Mouse (Mus musculus): ENCODE results near the gene Mybpc1. TPM values are rescaled to one million over a fixed set of nuclear protein-coding genes. Genes with fewer than 3 reads are reported as not detected.
A peak's percentile ranks its signal among the peaks of the same experiment; 100 is the strongest.

Mybpc1 gene
- 3.3 and 4.5 TPM in 2 replicates for polyA plus RNA-seq (2015; fragmentation: Nextera tagmentation; extraction: Ambion mirVana)

- 0 out of 2 replicates have a peak within 1 kb of the TSS, but pooled peaks have one; percentile 9 for H3K4me3 ChIP-seq
- H3K27ac ChIP-seq, result no peak within 1 kb of the TSS
- H3K27me3 ChIP-seq, result 0 out of 2 replicates have a peak, but pooled peaks cover 3% of the 10 kb centered on the region
- H3K9me3 ChIP-seq (replicated peaks), result no peaks in the 10 kb centered on the region
- no peak for ATAC-seq (replicated peaks; ENCODE audit: insufficient number of reproducible peaks, insufficient read depth, low FRiP score, low read depth)
- 0 out of 2 replicates have a peak, but pooled peaks cover 3% of the 10 kb centered on the region for H3K4me1 ChIP-seq (replicated peaks)
- peak within 1 kb of the TSS; percentile 33 for H3K4me2 ChIP-seq
- 29% methylated on average over 16 of the region's 16 CpGs for WGBS
- no peaks in the 10 kb centered on the region for H3K36me3 ChIP-seq
- no peak within 1 kb of the TSS for H3K9ac ChIP-seq
Observed at GRCm38 (mm10) chr10:88604943-88605342, at the start of gene Mybpc1. Gene Mybpc1, minus strand, starts transcription at chr10:88605152.

DNA sequence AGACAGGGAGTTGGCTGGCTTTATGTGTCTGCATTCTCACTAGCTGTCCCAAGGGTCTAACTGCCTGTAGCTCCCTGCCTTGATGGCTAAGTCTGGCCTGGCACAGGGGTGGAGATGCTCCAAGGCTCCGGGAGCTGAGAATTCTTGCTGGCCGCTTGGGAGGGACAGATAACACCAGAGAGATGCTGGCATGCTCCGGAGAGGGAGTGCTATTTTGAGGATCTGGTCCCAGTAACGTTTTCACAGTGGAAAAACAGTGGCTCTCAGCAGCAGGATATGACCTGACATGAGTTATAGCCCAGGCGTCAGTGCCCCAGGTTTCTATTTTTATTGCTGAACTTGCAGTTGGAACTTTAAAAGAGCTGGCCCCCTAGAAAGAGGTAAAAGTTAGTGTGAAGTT, 40.5 kb upstream of the Mybpc1 start:
- no peak overlapping the region for H3K4me2 ChIP-seq
- WGBS, result 10% methylated on average over 5 of the region's 5 CpGs
- no peak overlapping the region for H3K9ac ChIP-seq
- H3K27ac ChIP-seq, result peak overlapping the region; percentile 76
- peaks cover 6% of the 10 kb centered on the region for H3K4me1 ChIP-seq (replicated peaks)
- H3K36me3 ChIP-seq, result no peaks in the 10 kb centered on the region
- H3K4me3 ChIP-seq, result no peak overlapping the region
- ATAC-seq (replicated peaks; ENCODE audit: insufficient number of reproducible peaks, insufficient read depth, low FRiP score, low read depth), result peak; percentile 60
- no peaks in the 10 kb centered on the region for H3K27me3 ChIP-seq
- no peaks in the 10 kb centered on the region for H3K9me3 ChIP-seq (replicated peaks)

DNA sequence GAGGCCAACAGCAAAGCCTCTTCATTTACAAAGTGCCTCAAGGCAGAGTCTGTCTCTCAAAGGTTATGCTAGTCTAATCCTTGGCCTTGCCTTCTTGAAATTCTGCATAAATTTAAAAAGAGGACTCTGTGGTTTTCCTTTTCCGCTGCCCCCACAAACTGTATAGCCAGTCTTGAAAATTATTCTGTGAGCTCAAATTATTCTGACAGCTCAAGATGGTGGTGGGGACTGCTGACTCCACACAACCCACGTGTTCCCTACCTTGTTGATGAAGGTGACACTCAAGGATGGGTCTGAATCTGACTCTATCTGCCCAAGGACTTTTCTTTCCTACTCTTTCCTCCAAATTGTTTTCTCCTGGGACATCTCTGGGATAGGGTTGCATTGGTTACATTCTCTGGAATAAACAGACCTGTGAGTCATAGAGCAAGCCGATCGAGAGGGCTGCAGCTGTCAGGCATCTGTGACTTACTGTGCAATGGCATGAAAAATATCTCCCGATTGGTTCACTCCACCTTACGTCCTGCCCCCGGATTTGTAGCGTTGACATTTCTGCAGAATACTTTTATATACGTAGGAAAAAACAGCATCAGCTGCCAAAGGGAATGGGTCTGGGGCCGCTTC, 26.5 kb upstream of the Mybpc1 start:
- H3K4me3 ChIP-seq, result no peak overlapping the region
- H3K9me3 ChIP-seq (replicated peaks), result no peaks in the 10 kb centered on the region
- WGBS, result 66% methylated on average over 10 of the region's 10 CpGs

DNA sequence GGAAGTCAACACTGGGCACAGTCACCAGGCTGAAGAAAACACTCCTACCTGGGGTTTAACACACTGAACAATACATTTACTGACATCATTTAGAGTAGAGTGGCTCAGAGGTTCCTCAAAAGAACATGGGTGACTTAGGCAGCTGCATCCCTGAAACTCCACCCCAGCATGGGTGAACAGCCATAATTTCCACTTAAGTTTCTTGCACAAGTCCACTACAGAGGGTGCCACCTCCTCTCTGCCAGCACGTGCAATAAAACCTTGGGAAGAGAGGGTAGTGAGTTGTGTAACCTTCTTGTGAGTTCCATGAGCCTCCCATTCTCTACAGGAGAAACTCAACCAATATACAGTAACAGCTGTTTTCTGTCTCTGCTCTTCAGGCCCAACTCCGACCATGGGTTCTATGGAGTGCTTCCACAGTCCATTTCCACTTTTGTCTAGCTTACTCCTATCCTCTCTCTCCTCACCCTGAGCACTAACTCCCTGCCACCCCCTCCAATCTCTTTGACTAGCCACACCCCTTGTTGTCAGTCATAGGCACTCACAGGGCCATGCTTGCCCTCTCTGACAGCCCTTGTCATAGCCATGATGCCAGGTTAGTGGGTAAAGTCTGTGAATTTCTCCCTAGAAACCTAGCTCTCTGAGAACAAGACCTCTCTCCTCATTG, 25.8 kb upstream of the Mybpc1 start:
- Histone ChIP-seq H3K27ac (no peak overlapping the region), H3K27me3 (peaks cover 14% of the 10 kb centered on the region), H3K4me1 (replicated peaks) (no peaks in the 10 kb centered on the region), H3K9ac (no peak overlapping the region), H3K9me3 (replicated peaks) (no peaks in the 10 kb centered on the region), H3K4me2 (no peak overlapping the region), H3K4me3 (no peak overlapping the region), H3K36me3 (no peaks in the 10 kb centered on the region)
- WGBS, result 74% methylated on average over 2 of the region's 2 CpGs
- ATAC-seq (replicated peaks; ENCODE audit: insufficient number of reproducible peaks, insufficient read depth, low FRiP score, low read depth), result no peak

More for the DNA sequence above, 26.5 kb upstream of the Mybpc1 start:
- no peak overlapping the region for H3K4me2 ChIP-seq
- H3K36me3 ChIP-seq, result no peaks in the 10 kb centered on the region
- ATAC-seq (replicated peaks; ENCODE audit: insufficient number of reproducible peaks, insufficient read depth, low FRiP score, low read depth), result no peak
- H3K27ac ChIP-seq, result no peak overlapping the region
- H3K27me3 ChIP-seq, result peaks cover 11% of the 10 kb centered on the region
- H3K9ac ChIP-seq, result no peak overlapping the region
- H3K4me1 ChIP-seq (replicated peaks), result no peaks in the 10 kb centered on the region

DNA sequence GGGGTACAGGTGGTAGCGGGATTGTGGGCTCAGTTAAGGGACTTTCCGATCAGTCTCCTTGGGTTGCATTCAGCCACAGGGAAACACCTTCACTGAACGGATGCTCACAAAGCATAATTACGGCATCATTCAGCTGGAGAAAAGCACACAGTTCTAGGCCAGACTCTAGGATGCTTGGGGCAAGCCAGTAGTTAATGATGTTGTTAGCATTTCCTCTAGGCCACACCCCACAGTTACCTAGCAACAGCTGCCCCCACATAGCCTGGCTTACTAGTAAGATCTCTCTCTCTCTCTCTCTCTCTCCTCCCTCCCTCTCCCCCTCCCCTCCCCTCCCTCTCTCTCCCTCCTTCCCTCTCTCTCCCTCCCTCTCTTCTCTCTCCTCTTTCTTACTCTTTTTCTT, 22.1 kb upstream of the Mybpc1 start:
- Histone ChIP-seq H3K4me2 (no peak overlapping the region), H3K4me1 (replicated peaks) (peaks cover 13% of the 10 kb centered on the region), H3K4me3 (no peak overlapping the region), H3K9ac (no peak overlapping the region), H3K27ac (no peak overlapping the region), H3K36me3 (no peaks in the 10 kb centered on the region), H3K27me3 (peaks cover 14% of the 10 kb centered on the region), H3K9me3 (replicated peaks) (no peaks in the 10 kb centered on the region)
- no peak for ATAC-seq (replicated peaks; ENCODE audit: insufficient number of reproducible peaks, insufficient read depth, low FRiP score, low read depth)
- 77% methylated on average over 4 of the region's 4 CpGs for WGBS

DNA sequence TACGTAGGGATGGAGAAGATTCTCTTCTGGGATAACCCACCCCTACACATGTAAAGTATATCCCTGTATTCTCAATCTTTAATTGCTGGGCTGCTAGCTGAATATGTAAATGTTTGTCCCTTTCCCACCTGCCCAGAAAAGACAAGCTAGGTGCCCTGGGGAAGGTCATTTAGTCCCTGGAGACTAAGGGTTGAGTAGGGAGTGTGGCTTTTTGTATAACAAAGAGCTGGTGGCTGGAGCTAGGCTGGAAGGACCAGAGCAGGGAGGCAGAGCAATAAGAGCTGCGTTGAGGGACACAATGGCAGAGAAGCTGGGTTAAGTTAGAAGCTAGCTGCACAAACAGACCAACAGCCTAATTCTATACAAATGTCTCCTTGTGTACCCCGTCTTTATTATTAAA, 21.2 kb upstream of the Mybpc1 start:
- H3K4me3 ChIP-seq, result no peak overlapping the region
- no peak for ATAC-seq (replicated peaks; ENCODE audit: insufficient number of reproducible peaks, insufficient read depth, low FRiP score, low read depth)
- WGBS, result 81% methylated on average over 3 of the region's 3 CpGs
- no peaks in the 10 kb centered on the region for H3K36me3 ChIP-seq
- no peaks in the 10 kb centered on the region for H3K9me3 ChIP-seq (replicated peaks)
- H3K27me3 ChIP-seq, result peaks cover 12% of the 10 kb centered on the region
- H3K4me1 ChIP-seq (replicated peaks), result peaks cover 13% of the 10 kb centered on the region
- no peak overlapping the region for H3K9ac ChIP-seq
- no peak overlapping the region for H3K4me2 ChIP-seq
- no peak overlapping the region for H3K27ac ChIP-seq

GRCm38 (mm10) chr10:88624300-88624699, 19.3 kb upstream of the Mybpc1 start:
- H3K9ac ChIP-seq, result no peak overlapping the region
- 79% methylated on average over 11 of the region's 11 CpGs for WGBS
- H3K27ac ChIP-seq, result no peak overlapping the region
- H3K9me3 ChIP-seq (replicated peaks), result no peaks in the 10 kb centered on the region
- H3K4me3 ChIP-seq, result no peak overlapping the region
- H3K36me3 ChIP-seq, result no peaks in the 10 kb centered on the region
- H3K4me1 ChIP-seq (replicated peaks), result peaks cover 13% of the 10 kb centered on the region
- no peak for ATAC-seq (replicated peaks; ENCODE audit: insufficient number of reproducible peaks, insufficient read depth, low FRiP score, low read depth)
- peaks cover 3% of the 10 kb centered on the region; the same call in 1 of the 2 replicates for H3K27me3 ChIP-seq
- H3K4me2 ChIP-seq, result no peak overlapping the region

GRCm38 (mm10) chr10:88622624-88623023, 17.7 kb upstream of the Mybpc1 start:
- no peaks in the 10 kb centered on the region for H3K9me3 ChIP-seq (replicated peaks)
- peaks cover 6% of the 10 kb centered on the region for H3K27me3 ChIP-seq
- H3K4me1 ChIP-seq (replicated peaks), result peaks cover 13% of the 10 kb centered on the region
- H3K4me2 ChIP-seq, result peak overlapping the region; percentile 33
- 36% methylated on average over 16 of the region's 16 CpGs for WGBS
- peak overlapping the region; percentile 72 for H3K27ac ChIP-seq
- H3K36me3 ChIP-seq, result no peaks in the 10 kb centered on the region
- H3K4me3 ChIP-seq, result no peak overlapping the region
- H3K9ac ChIP-seq, result no peak overlapping the region
- ATAC-seq (replicated peaks; ENCODE audit: insufficient number of reproducible peaks, insufficient read depth, low FRiP score, low read depth), result peak; percentile 94

DNA sequence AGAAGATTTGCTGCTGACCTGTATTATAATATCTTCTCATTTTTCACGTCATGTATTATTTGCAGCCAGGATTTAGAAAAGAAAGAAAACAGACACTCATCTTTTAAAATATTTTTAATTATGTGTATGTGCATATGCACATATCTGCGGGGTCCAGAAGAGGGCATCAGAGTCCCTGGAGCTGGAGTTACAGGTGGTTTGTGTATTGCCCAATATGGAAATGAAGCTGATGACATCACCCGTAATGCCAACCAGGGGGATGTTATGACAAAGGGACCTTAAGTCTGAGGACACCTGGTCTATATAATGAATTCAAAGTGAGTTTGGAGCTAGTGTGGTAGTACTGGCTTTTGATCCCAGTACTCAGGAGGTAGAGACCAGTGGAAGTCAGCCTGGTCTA, 15.9 kb upstream of the Mybpc1 start:
- H3K4me1 ChIP-seq (replicated peaks), result peaks cover 13% of the 10 kb centered on the region
- ATAC-seq (replicated peaks; ENCODE audit: insufficient number of reproducible peaks, insufficient read depth, low FRiP score, low read depth), result no peak; the same call in 1 of the 2 replicates
- no peaks in the 10 kb centered on the region for H3K36me3 ChIP-seq
- H3K9me3 ChIP-seq (replicated peaks), result no peaks in the 10 kb centered on the region
- no peak overlapping the region for H3K9ac ChIP-seq
- H3K27ac ChIP-seq, result no peak overlapping the region
- H3K4me2 ChIP-seq, result no peak overlapping the region
- H3K27me3 ChIP-seq, result peaks cover 3% of the 10 kb centered on the region; the same call in 1 of the 2 replicates
- H3K4me3 ChIP-seq, result no peak overlapping the region
- WGBS, result 89% methylated on average over 3 of the region's 3 CpGs

DNA sequence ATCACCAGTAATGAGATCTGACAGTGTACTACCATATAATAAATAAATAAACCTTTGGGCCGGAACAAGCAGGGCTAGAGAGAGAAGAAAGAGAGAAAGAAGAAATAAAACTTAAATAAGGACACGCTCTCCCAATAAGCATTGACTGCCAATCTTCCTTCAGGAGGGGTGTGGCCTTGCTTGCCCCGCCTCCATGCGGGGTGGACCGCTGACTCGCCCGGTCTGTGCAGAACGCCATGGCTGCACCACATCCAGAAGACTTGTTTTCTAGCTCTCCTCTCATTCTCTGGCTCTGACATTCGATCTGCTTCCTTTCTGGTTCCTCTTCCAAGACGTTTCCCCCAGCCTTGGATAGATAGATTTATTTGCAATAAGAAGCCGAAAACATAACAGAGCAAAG, 8.1 kb upstream of the Mybpc1 start:
- H3K4me3 ChIP-seq, result no peak overlapping the region
- H3K27me3 ChIP-seq, result no peaks in the 10 kb centered on the region
- H3K36me3 ChIP-seq, result no peaks in the 10 kb centered on the region
- no peak overlapping the region for H3K27ac ChIP-seq
- ATAC-seq (replicated peaks; ENCODE audit: insufficient number of reproducible peaks, insufficient read depth, low FRiP score, low read depth), result no peak
- H3K9me3 ChIP-seq (replicated peaks), result no peaks in the 10 kb centered on the region
- H3K4me2 ChIP-seq, result no peak overlapping the region
- H3K9ac ChIP-seq, result no peak overlapping the region
- 84% methylated on average over 11 of the region's 11 CpGs for WGBS
- H3K4me1 ChIP-seq (replicated peaks), result no peaks in the 10 kb centered on the region

DNA sequence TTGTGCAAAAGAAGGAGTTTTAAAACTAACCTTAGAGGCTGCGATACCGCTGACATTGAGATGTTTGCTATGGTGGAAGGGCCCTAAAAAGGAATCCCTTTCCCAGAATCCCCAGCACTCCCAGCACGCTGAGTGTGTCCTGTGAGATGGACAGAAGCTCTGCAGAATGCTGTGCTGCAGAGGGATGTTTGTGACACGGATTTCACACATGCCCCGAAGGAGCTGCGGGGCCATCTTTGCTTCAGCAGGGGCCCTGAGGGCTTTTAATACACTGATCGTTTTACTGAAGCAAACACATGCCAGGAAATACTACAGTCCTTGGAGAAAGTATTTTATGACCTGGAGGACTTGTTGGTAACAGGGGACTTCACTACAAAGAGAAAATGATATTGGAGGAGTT, 1.7 kb upstream of the Mybpc1 start:
- 75% methylated on average over 7 of the region's 7 CpGs for WGBS
- no peak overlapping the region for H3K27ac ChIP-seq
- no peak for ATAC-seq (replicated peaks; ENCODE audit: insufficient number of reproducible peaks, insufficient read depth, low FRiP score, low read depth)
- H3K9me3 ChIP-seq (replicated peaks), result no peaks in the 10 kb centered on the region
- H3K9ac ChIP-seq, result no peak overlapping the region
- H3K36me3 ChIP-seq, result no peaks in the 10 kb centered on the region
- no peak overlapping the region for H3K4me3 ChIP-seq
- 0 out of 2 replicates have a peak, but pooled peaks cover 3% of the 10 kb centered on the region for H3K4me1 ChIP-seq (replicated peaks)
- 0 out of 2 replicates have a peak, but pooled peaks cover 3% of the 10 kb centered on the region for H3K27me3 ChIP-seq
- H3K4me2 ChIP-seq, result no peak overlapping the region

Measured in heart, embryonic 15.5 days (tissue).